Mouse (Mus musculus): ENCODE measurements at regions not wholly inside any gene's neighbourhood (a gene's known extent, or its start where the extent isn't known, plus 50 kb on each side); places are given as distances from the start of the nearest gene placed in this dataset.

DNA sequence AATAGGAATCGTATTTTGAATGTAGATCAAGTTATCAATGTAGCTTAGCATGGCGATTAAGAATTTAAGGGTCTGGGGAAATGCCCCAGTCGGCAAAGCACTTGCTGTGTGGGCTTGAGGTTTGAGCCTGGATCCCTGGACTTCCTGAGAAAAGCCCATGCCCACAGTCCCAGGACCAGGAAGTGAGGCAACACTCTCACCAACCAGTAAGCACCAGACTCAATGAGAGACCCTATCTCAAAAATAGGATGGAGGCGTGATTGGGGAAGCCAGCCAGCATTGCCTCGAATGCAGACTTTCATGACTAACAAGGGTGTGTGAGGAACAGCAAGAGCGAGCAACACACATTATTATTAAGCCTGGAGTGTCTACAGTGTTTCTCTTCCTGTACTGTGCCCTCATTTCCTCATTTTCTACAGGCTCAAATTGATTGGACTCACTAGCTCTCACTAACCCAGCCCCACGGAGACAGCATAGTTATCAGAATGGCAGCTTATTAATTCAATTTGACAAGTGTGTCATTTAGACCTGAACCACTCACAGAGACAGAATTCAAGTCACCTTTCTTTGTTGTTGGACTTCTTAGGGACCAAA lies 170.1 kb downstream of the Ifng start:
- Histone ChIP-seq H3K27ac (replicated peaks; ENCODE audit: insufficient read depth, low read depth, low read length) (no peak overlapping the region), H3K27me3 (ENCODE audit: control insufficient read depth, insufficient read depth, low read length) (no peaks in the 10 kb centered on the region), H3K9ac (ENCODE audit: low read depth, low read length) (no peak overlapping the region), H3K4me3 (ENCODE audit: insufficient read depth, low read depth, low read length) (no peak overlapping the region), H3K4me1 (ENCODE audit: control insufficient read depth, insufficient read depth, low read length) (peaks cover 7% of the 10 kb centered on the region; the same call in 1 of the 2 replicates), H3K36me3 (ENCODE audit: control insufficient read depth, insufficient read depth, low read length) (no peaks in the 10 kb centered on the region), H3K79me2 (ENCODE audit: control insufficient read depth, insufficient read depth, low read length) (no peaks in the 10 kb centered on the region)
- TF ChIP-seq CTCF (IDR thresholded peaks at IDR 0.05; ENCODE audit: low read depth, low read length) (no peak), POLR2A (IDR thresholded peaks at IDR 0.05; ENCODE audit: extremely low read depth, insufficient read depth, low read length) (no peak)
- no peak for DNase-seq (ENCODE audit: extremely low read depth, low read depth, low spot score)
- 91% methylated on average over 7 of the region's 7 CpGs for WGBS

DNA sequence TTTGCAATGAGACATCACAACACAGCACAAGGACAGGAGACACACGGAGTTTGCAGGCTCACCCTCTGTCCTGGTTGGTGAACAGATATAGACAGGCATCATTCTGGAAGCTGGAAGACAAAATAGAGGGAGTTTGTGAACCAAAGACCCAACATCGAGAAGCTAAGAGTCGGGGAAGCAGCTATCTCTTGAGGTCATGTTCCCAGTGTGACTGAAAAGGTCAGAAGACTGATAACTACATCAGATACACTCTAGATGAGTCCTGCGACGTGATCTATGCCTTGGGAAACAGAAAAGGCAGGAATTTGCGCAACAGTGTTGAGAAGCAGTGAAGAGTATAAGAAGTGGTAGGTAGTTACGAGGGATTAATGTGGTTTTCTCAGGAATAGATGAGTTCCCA lies 171.2 kb downstream of the Ifng start:
- no peaks in the 10 kb centered on the region for H3K27me3 ChIP-seq (ENCODE audit: control insufficient read depth, insufficient read depth, low read length)
- TF ChIP-seq CTCF (IDR thresholded peaks at IDR 0.05; ENCODE audit: low read depth, low read length), result no peak
- TF ChIP-seq POLR2A (IDR thresholded peaks at IDR 0.05; ENCODE audit: extremely low read depth, insufficient read depth, low read length), result no peak
- no peak overlapping the region for H3K9ac ChIP-seq (ENCODE audit: low read depth, low read length)
- H3K4me1 ChIP-seq (ENCODE audit: control insufficient read depth, insufficient read depth, low read length), result peaks cover 7% of the 10 kb centered on the region; the same call in 1 of the 2 replicates
- H3K36me3 ChIP-seq (ENCODE audit: control insufficient read depth, insufficient read depth, low read length), result no peaks in the 10 kb centered on the region
- WGBS, result 82% methylated on average over 7 of the region's 7 CpGs
- H3K4me3 ChIP-seq (ENCODE audit: insufficient read depth, low read depth, low read length), result no peak overlapping the region
- no peaks in the 10 kb centered on the region for H3K79me2 ChIP-seq (ENCODE audit: control insufficient read depth, insufficient read depth, low read length)
- H3K27ac ChIP-seq (replicated peaks; ENCODE audit: insufficient read depth, low read depth, low read length), result no peak overlapping the region
- no peak for DNase-seq (ENCODE audit: extremely low read depth, low read depth, low spot score)

DNA sequence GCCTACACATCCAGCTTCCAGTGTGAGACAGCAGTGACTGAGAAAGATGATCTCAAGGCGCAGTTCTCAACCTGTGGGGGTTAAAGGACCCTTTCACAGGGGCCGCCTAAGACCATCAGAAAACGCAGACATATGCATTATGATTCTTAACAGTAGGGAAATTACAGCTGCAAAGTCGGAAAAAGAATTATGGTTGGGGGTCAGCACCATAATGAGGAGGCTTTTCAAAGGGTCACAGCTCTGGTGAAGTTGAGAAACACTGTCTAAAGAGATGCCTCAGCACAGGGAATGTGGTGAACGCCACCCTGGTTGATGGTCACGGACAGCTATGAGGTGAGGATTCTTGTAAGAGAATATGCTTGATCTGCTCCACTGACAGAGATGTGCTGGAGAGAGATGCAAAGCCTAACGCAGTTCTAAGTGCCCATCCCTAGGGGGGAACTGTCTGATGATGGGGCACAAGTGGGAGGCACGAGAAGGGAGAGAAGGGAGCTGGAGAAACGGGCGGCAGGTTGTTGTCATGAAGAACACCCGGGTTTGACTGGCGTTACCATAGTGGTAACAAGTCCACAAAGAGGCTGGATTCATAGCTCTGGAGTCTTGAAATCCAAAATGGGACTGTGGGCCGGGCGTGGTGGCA lies 172.3 kb downstream of the Ifng start:
- no peak for DNase-seq (ENCODE audit: extremely low read depth, low read depth, low spot score)
- 92% methylated on average over 14 of the region's 14 CpGs for WGBS

GRCm38 (mm10) chr10:118614251-118614865 lies 173.5 kb downstream of the Ifng start:
- no peaks in the 10 kb centered on the region for H3K4me1 ChIP-seq (ENCODE audit: control insufficient read depth, insufficient read depth, low read length)
- H3K79me2 ChIP-seq (ENCODE audit: control insufficient read depth, insufficient read depth, low read length), result no peaks in the 10 kb centered on the region
- H3K27ac ChIP-seq (replicated peaks; ENCODE audit: insufficient read depth, low read depth, low read length), result no peak overlapping the region
- WGBS, result 93% methylated on average over 6 of the region's 6 CpGs
- DNase-seq (ENCODE audit: extremely low read depth, low read depth, low spot score), result no peak
- no peak overlapping the region for H3K4me3 ChIP-seq (ENCODE audit: insufficient read depth, low read depth, low read length)
- H3K27me3 ChIP-seq (ENCODE audit: control insufficient read depth, insufficient read depth, low read length), result no peaks in the 10 kb centered on the region
- H3K36me3 ChIP-seq (ENCODE audit: control insufficient read depth, insufficient read depth, low read length), result no peaks in the 10 kb centered on the region
- no peak overlapping the region for H3K9ac ChIP-seq (ENCODE audit: low read depth, low read length)
- TF ChIP-seq CTCF (IDR thresholded peaks at IDR 0.05; ENCODE audit: low read depth, low read length) (no peak), POLR2A (IDR thresholded peaks at IDR 0.05; ENCODE audit: extremely low read depth, insufficient read depth, low read length) (no peak)

More for the DNA sequence above, 172.3 kb downstream of the Ifng start:
- Histone ChIP-seq H3K4me1 (ENCODE audit: control insufficient read depth, insufficient read depth, low read length) (peaks cover 7% of the 10 kb centered on the region; the same call in 1 of the 2 replicates), H3K36me3 (ENCODE audit: control insufficient read depth, insufficient read depth, low read length) (no peaks in the 10 kb centered on the region), H3K9ac (ENCODE audit: low read depth, low read length) (no peak overlapping the region), H3K4me3 (ENCODE audit: insufficient read depth, low read depth, low read length) (no peak overlapping the region), H3K27ac (replicated peaks; ENCODE audit: insufficient read depth, low read depth, low read length) (no peak overlapping the region), H3K27me3 (ENCODE audit: control insufficient read depth, insufficient read depth, low read length) (no peaks in the 10 kb centered on the region), H3K79me2 (ENCODE audit: control insufficient read depth, insufficient read depth, low read length) (no peaks in the 10 kb centered on the region)
- no peak for TF ChIP-seq CTCF (IDR thresholded peaks at IDR 0.05; ENCODE audit: low read depth, low read length)
- TF ChIP-seq POLR2A (IDR thresholded peaks at IDR 0.05; ENCODE audit: extremely low read depth, insufficient read depth, low read length), result no peak

- Histone ChIP-seq H3K36me3 (ENCODE audit: control insufficient read depth, insufficient read depth, low read length) (no peaks in the 10 kb centered on the region), H3K4me1 (ENCODE audit: control insufficient read depth, insufficient read depth, low read length) (no peaks in the 10 kb centered on the region), H3K79me2 (ENCODE audit: control insufficient read depth, insufficient read depth, low read length) (no peaks in the 10 kb centered on the region), H3K27ac (replicated peaks; ENCODE audit: insufficient read depth, low read depth, low read length) (no peak overlapping the region), H3K4me3 (ENCODE audit: insufficient read depth, low read depth, low read length) (no peak overlapping the region), H3K9ac (ENCODE audit: low read depth, low read length) (no peak overlapping the region), H3K27me3 (ENCODE audit: control insufficient read depth, insufficient read depth, low read length) (no peaks in the 10 kb centered on the region)
- TF ChIP-seq POLR2A (IDR thresholded peaks at IDR 0.05; ENCODE audit: extremely low read depth, insufficient read depth, low read length), result no peak
- no peak for TF ChIP-seq CTCF (IDR thresholded peaks at IDR 0.05; ENCODE audit: low read depth, low read length)
- 88% methylated on average over 10 of the region's 10 CpGs for WGBS
- DNase-seq (ENCODE audit: extremely low read depth, low read depth, low spot score), result no peak
Measured at GRCm38 (mm10) chr10:118615131-118616020, 174.5 kb downstream of the Ifng start.

All from liver, adult 2 months (tissue).